Mouse (Mus musculus) hindbrain, embryonic 13.5 days (tissue): ENCODE results near the gene Zkscan14. TPM values are rescaled to one million over a fixed set of nuclear protein-coding genes. Genes with fewer than 3 reads are reported as not detected.

Experiments
- ATAC-seq: fragments of 200-750 bp; cut with Nextera tagmentation; 2 replicates; pipeline ENCODE4 v1.8.0; 2017; ENCODE audit warnings: moderate TSS enrichment; ENCODE audit not compliant: low FRiP score
- H3K27ac ChIP-seq: fragments of 300-500 bp; sonication (generic); 2 replicates; pipeline ENCODE4 v1.5.1; 2015; ENCODE audit warnings: inconsistent platforms, mild to moderate bottlenecking, moderate library complexity
- H3K27me3 ChIP-seq: fragments of 300-500 bp; sonication (generic); 2 replicates; pipeline ENCODE4 v1.6.1; 2015; ENCODE audit warnings: mild to moderate bottlenecking, inconsistent platforms
- H3K36me3 ChIP-seq: fragments of 300-500 bp; sonication (generic); 2 replicates; pipeline ENCODE4 v1.6.1; 2015; ENCODE audit warnings: mild to moderate bottlenecking, inconsistent platforms
- H3K4me1 ChIP-seq: fragments of 300-500 bp; sonication (generic); replicated peaks from 2 replicates; pipeline ENCODE4 v1.6.1; 2015; ENCODE audit warnings: inconsistent platforms
- H3K4me2 ChIP-seq: fragments of 300-500 bp; sonication (generic); 2 replicates; pipeline ENCODE4 v1.6.1; 2015; ENCODE audit warnings: inconsistent platforms, mild to moderate bottlenecking, moderate library complexity
- H3K4me3 ChIP-seq: fragments of 300-500 bp; sonication (generic); 2 replicates; pipeline ENCODE4 v1.5.1; 2015; ENCODE audit warnings: mild to moderate bottlenecking, inconsistent platforms
- H3K9ac ChIP-seq: fragments of 300-500 bp; sonication (generic); 2 replicates; pipeline ENCODE4 v1.6.1; 2015; ENCODE audit warnings: mild to moderate bottlenecking, inconsistent platforms
- H3K9me3 ChIP-seq: fragments of 300-500 bp; sonication (generic); 2 replicates; pipeline ENCODE4 v1.6.1; 2016; ENCODE audit warnings: inconsistent platforms
- whole genome bisulfite sequencing: fragments of 180-500 bp; shearing (Covaris S2); methylation state at CpG from one replicate; pipeline ENCODE4 v1.1.7; 2015; 5-methylcytosine and 5-hydroxymethylcytosine counted together
- polyA plus RNA-seq: library from polyadenylated mRNA; unstranded; fragments of >200 nt; fragmentation: Nextera tagmentation; extraction: Ambion mirVana; gene quantifications from 2 replicates; pipeline ENCODE4 v1.2.1, GENCODE M21; 2015

Gene Zkscan14
- polyA plus RNA-seq, 1 experiment from 2014 or later, result 13.6 TPM

GRCm38 (mm10) chr5:145190875-145191798, 10.5 kb downstream of the Zkscan14 start:
- H3K36me3 ChIP-seq, result peaks cover 48% of the 10 kb centered on the region
- H3K4me3 ChIP-seq, result peak overlapping the region; percentile 90
- peak; percentile 88 for ATAC-seq

GRCm38 (mm10) chr5:145190373-145190772, 11.3 kb downstream of the Zkscan14 start:
- peak overlapping the region; percentile 96 for H3K9ac ChIP-seq
- peak overlapping the region; percentile 90 for H3K4me3 ChIP-seq
- peak overlapping the region; percentile 90; the same call in 1 of the 2 replicates for H3K27ac ChIP-seq
- ATAC-seq, result no peak
- H3K36me3 ChIP-seq, result peaks cover 48% of the 10 kb centered on the region
- peaks cover 23% of the 10 kb centered on the region for H3K4me1 ChIP-seq
- H3K4me2 ChIP-seq, result peak overlapping the region; percentile 87
- H3K27me3 ChIP-seq, result no peaks in the 10 kb centered on the region
- 56% methylated on average over 5 of the region's 5 CpGs for WGBS
- no peaks in the 10 kb centered on the region for H3K9me3 ChIP-seq

More at GRCm38 (mm10) chr5:145190875-145191798, 10.5 kb downstream of the Zkscan14 start:
- H3K4me2 ChIP-seq, result peak overlapping the region; percentile 87
- peak overlapping the region; percentile 90 for H3K27ac ChIP-seq
- H3K9ac ChIP-seq, result peak overlapping the region; percentile 96
- no peaks in the 10 kb centered on the region for H3K27me3 ChIP-seq
- peaks cover 23% of the 10 kb centered on the region for H3K4me1 ChIP-seq
- WGBS, result under 1% methylated on average over 41 of the region's 41 CpGs
- H3K9me3 ChIP-seq, result no peaks in the 10 kb centered on the region

- 95% methylated on average over 6 of the region's 6 CpGs for WGBS
- no peaks in the 10 kb centered on the region for H3K9me3 ChIP-seq
- no peak overlapping the region for H3K9ac ChIP-seq
- H3K4me3 ChIP-seq, result no peak overlapping the region
- no peaks in the 10 kb centered on the region for H3K27me3 ChIP-seq
- H3K4me2 ChIP-seq, result no peak overlapping the region
- H3K27ac ChIP-seq, result no peak overlapping the region
- H3K36me3 ChIP-seq, result peaks cover 46% of the 10 kb centered on the region
- no peak for ATAC-seq
- peaks cover 23% of the 10 kb centered on the region for H3K4me1 ChIP-seq
Measured at GRCm38 (mm10) chr5:145189416-145189815, 12.3 kb downstream of the Zkscan14 start.

- Histone ChIP-seq H3K27ac (no peak overlapping the region), H3K36me3 (peaks cover 78% of the 10 kb centered on the region), H3K9ac (no peak overlapping the region), H3K4me1 (peaks cover 16% of the 10 kb centered on the region), H3K9me3 (no peaks in the 10 kb centered on the region), H3K27me3 (no peaks in the 10 kb centered on the region), H3K4me2 (no peak overlapping the region), H3K4me3 (no peak overlapping the region)
- ATAC-seq, result no peak
- 98% methylated on average over 2 of the region's 2 CpGs for WGBS
Measured at GRCm38 (mm10) chr5:145185244-145185643, 16.4 kb downstream of the Zkscan14 start.

GRCm38 (mm10) chr5:145178461-145178980, 23.1 kb downstream of the Zkscan14 start:
- Histone ChIP-seq H3K27me3 (no peaks in the 10 kb centered on the region), H3K36me3 (peaks cover 99% of the 10 kb centered on the region), H3K27ac (no peak overlapping the region), H3K9me3 (no peaks in the 10 kb centered on the region), H3K9ac (no peak overlapping the region), H3K4me1 (no peaks in the 10 kb centered on the region), H3K4me2 (no peak overlapping the region), H3K4me3 (no peak overlapping the region)
- WGBS, result 90% methylated on average over 18 of the region's 18 CpGs
- ATAC-seq, result no peak

- Histone ChIP-seq H3K4me3 (peak overlapping the region; percentile 93), H3K9ac (peak overlapping the region; percentile 91), H3K36me3 (peaks cover 50% of the 10 kb centered on the region), H3K27ac (peak overlapping the region; percentile 80), H3K9me3 (no peaks in the 10 kb centered on the region), H3K4me1 (peaks cover 46% of the 10 kb centered on the region), H3K4me2 (peak overlapping the region; percentile 95), H3K27me3 (no peaks in the 10 kb centered on the region)
- WGBS, result 1% methylated on average over 23 of the region's 28 CpGs
- peak; percentile 77 for ATAC-seq
Measured at GRCm38 (mm10) chr5:145167306-145167661, 34.4 kb downstream of the Zkscan14 start.

- Histone ChIP-seq H3K4me3 (peak within 1 kb of the TSS; percentile 93), H3K4me2 (peak within 1 kb of the TSS; percentile 95), H3K9ac (peak within 1 kb of the TSS; percentile 91), H3K9me3 (no peaks in the 10 kb centered on the region), H3K4me1 (peaks cover 46% of the 10 kb centered on the region), H3K36me3 (peaks cover 49% of the 10 kb centered on the region), H3K27me3 (no peaks in the 10 kb centered on the region), H3K27ac (peak within 1 kb of the TSS; percentile 80)
- under 1% methylated on average over 51 of the region's 51 CpGs for WGBS
- ATAC-seq, result peak; percentile 96
Measured at GRCm38 (mm10) chr5:145166536-145167305, 34.9 kb downstream of the Zkscan14 start, which contains the start of the genes Ptcd1 and Cpsf4. Gene Ptcd1, minus strand, starts transcription at chr5:145167108. Gene Cpsf4, plus strand, starts transcription at chr5:145167213.

- no peak overlapping the region for H3K4me3 ChIP-seq
- H3K27ac ChIP-seq, result no peak overlapping the region
- peaks cover 50% of the 10 kb centered on the region for H3K36me3 ChIP-seq
- no peaks in the 10 kb centered on the region for H3K9me3 ChIP-seq
- H3K27me3 ChIP-seq, result no peaks in the 10 kb centered on the region
- H3K9ac ChIP-seq, result no peak overlapping the region
- no peak for ATAC-seq
- H3K4me1 ChIP-seq, result peaks cover 46% of the 10 kb centered on the region
- H3K4me2 ChIP-seq, result no peak overlapping the region
- WGBS, result 90% methylated on average over 15 of the region's 15 CpGs
Measured at GRCm38 (mm10) chr5:145165184-145165583, 36.5 kb downstream of the Zkscan14 start.

GRCm38 (mm10) chr5:145164710-145165109, 37.0 kb downstream of the Zkscan14 start:
- WGBS, result 73% methylated on average over 3 of the region's 3 CpGs
- H3K27ac ChIP-seq, result no peak overlapping the region
- ATAC-seq, result no peak
- H3K4me3 ChIP-seq, result no peak overlapping the region
- H3K36me3 ChIP-seq, result peaks cover 52% of the 10 kb centered on the region
- H3K9me3 ChIP-seq, result no peaks in the 10 kb centered on the region
- H3K27me3 ChIP-seq, result no peaks in the 10 kb centered on the region
- H3K4me2 ChIP-seq, result no peak overlapping the region
- no peak overlapping the region for H3K9ac ChIP-seq
- H3K4me1 ChIP-seq, result peaks cover 46% of the 10 kb centered on the region

- no peak for ATAC-seq
- Histone ChIP-seq H3K4me1 (peaks cover 25% of the 10 kb centered on the region), H3K27me3 (no peaks in the 10 kb centered on the region), H3K4me2 (no peak overlapping the region), H3K9me3 (no peaks in the 10 kb centered on the region), H3K9ac (no peak overlapping the region), H3K27ac (no peak overlapping the region), H3K36me3 (peaks cover 81% of the 10 kb centered on the region), H3K4me3 (no peak overlapping the region)
- 96% methylated on average over 14 of the region's 14 CpGs for WGBS
Measured at GRCm38 (mm10) chr5:145161361-145161760, 40.3 kb downstream of the Zkscan14 start.

- Histone ChIP-seq H3K27me3 (no peaks in the 10 kb centered on the region), H3K4me2 (no peak overlapping the region), H3K4me3 (no peak overlapping the region), H3K27ac (no peak overlapping the region), H3K9me3 (no peaks in the 10 kb centered on the region), H3K9ac (no peak overlapping the region), H3K36me3 (peaks cover 92% of the 10 kb centered on the region), H3K4me1 (no peaks in the 10 kb centered on the region)
- no peak for ATAC-seq
- WGBS, result 96% methylated on average over 5 of the region's 5 CpGs
Measured at GRCm38 (mm10) chr5:145152690-145153089, 49.0 kb downstream of the Zkscan14 start.

GRCm38 (mm10) chr5:145149294-145149693, 52.4 kb downstream of the Zkscan14 start:
- Histone ChIP-seq H3K4me2 (no peak overlapping the region), H3K9ac (no peak overlapping the region), H3K9me3 (no peaks in the 10 kb centered on the region), H3K27me3 (no peaks in the 10 kb centered on the region), H3K27ac (no peak overlapping the region), H3K4me3 (no peak overlapping the region), H3K36me3 (peaks cover 99% of the 10 kb centered on the region), H3K4me1 (no peaks in the 10 kb centered on the region)
- ATAC-seq, result no peak
- WGBS, result 95% methylated on average over 6 of the region's 6 CpGs
